Mouse (Mus musculus): ENCODE measurements around the gene Mxra8.

- TF ChIP-seq CTCF (IDR thresholded peaks at IDR 0.05), result no peak
- no peak for TF ChIP-seq POLR2A (IDR thresholded peaks at IDR 0.05; ENCODE audit: insufficient read depth, low read depth, low read length)
Observed at GRCm38 (mm10) chr4:155863001-155863400, 23.5 kb downstream of the Mxra8 start, which contains the start of gene Tas1r3.
